14 mouse cellular contexts compared by ENCODE assay signal in the genomic region with DNA sequence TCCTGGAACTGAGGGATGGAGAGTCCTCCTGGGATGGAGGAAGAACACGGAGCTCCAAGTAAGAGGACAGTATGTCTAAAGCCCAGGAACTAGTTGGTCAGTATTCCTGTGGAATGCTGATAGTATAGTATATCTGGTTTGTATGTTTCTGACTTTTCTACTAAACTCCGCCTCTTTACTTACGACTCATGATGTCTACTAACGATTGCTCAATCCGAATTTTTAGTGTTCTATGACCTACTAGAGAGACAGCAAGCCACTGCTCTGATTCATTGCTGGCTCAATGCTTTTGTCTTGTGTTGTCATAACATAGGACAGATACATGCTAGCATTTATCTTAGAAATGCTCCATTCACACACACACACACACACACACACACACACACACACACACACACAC. TPM values are rescaled to one million over a fixed set of nuclear protein-coding genes. Genes with fewer than 3 reads are reported as not detected.
DNase-seq lines count a peak whose midpoint lies in the region; ATAC-seq and TF ChIP-seq lines count a peak whose summit lies in the region.
"Had no signal": no experiment of that assay in that cellular context is flagged by ENCODE, and none has a peak within 500 bp of the region (broad histone marks: within the 10 kb centered on the region; RNA-seq: fewer than 3 reads in every experiment).

No protein-coding gene starts in this region.

- WGBS in heart, postnatal 0 days, result 68% methylated on average over 5 of the region's 5 CpGs
- WGBS in lung, postnatal 0 days, result 51% methylated on average over 5 of the region's 5 CpGs
- WGBS in lung, adult 2 months, result 51% methylated on average over 5 of the region's 5 CpGs

- no peaks in the 10 kb centered on the region for H3K4me1 ChIP-seq in heart, postnatal 0 days (ENCODE audit: control insufficient read depth, insufficient read depth)
- peaks cover 11% of the 10 kb centered on the region; the same call in 1 of the 2 replicates for H3K4me1 ChIP-seq in lung, postnatal 0 days (ENCODE audit: insufficient read depth, low read depth, low read length)
- H3K4me1 ChIP-seq in lung, adult 2 months (ENCODE audit: control insufficient read depth, insufficient read depth, low read length), result peaks cover 2% of the 10 kb centered on the region; the same call in 1 of the 2 replicates
- peaks cover 14% of the 10 kb centered on the region for H3K4me1 ChIP-seq in embryonic fibroblast, embryonic 13.5 days (ENCODE audit: control insufficient read depth, insufficient read depth, low read length)
- H3K4me1 ChIP-seq: liver, embryonic 15.5 days had no signal

- no peak for TF ChIP-seq POLR2A in lung, adult 2 months (IDR thresholded peaks at IDR 0.05; ENCODE audit: borderline replicate concordance, extremely low read depth, low read depth, low read length)
- no peak for TF ChIP-seq POLR2A in embryonic fibroblast, embryonic 13.5 days (IDR thresholded peaks at IDR 0.05; ENCODE audit: low read depth, low read length)

- no peak for TF ChIP-seq CTCF in heart, postnatal 0 days (IDR thresholded peaks at IDR 0.05; ENCODE audit: low read depth)
- no peak for TF ChIP-seq CTCF in lung, postnatal 0 days (IDR thresholded peaks at IDR 0.05)
- TF ChIP-seq CTCF in lung, adult 2 months (IDR thresholded peaks at IDR 0.05; ENCODE audit: insufficient read depth, low read length), result no peak
- TF ChIP-seq CTCF in embryonic fibroblast, embryonic 13.5 days (IDR thresholded peaks at IDR 0.05; ENCODE audit: borderline replicate concordance, insufficient read depth, low read length), result no peak

- H3K4me2 ChIP-seq in heart, postnatal 0 days (ENCODE audit: low read depth, low read length), result no peak overlapping the region
- 0 out of 2 replicates have a peak overlapping the region, but pooled peaks have one; percentile 0 for H3K4me2 ChIP-seq in lung, postnatal 0 days (replicated peaks; ENCODE audit: low read depth, low read length)
- H3K4me2 ChIP-seq: embryonic facial prominence, embryonic 12.5 days; forebrain, embryonic 12.5 days; limb, embryonic 12.5 days; liver, embryonic 15.5 days; neural tube, embryonic 13.5 days had no signal

- no peak for TF ChIP-seq EP300 in heart, postnatal 0 days (IDR thresholded peaks at IDR 0.05; ENCODE audit: low read depth)
- TF ChIP-seq EP300 in lung, postnatal 0 days (IDR thresholded peaks at IDR 0.05), result no peak

- no peak overlapping the region for H3K9ac ChIP-seq in heart, postnatal 0 days (replicated peaks; ENCODE audit: low read depth, low read length)
- H3K9ac ChIP-seq in lung, postnatal 0 days (replicated peaks; ENCODE audit: low read depth), result no peak overlapping the region
- H3K9ac ChIP-seq: embryonic facial prominence, embryonic 12.5 days; forebrain, embryonic 12.5 days; limb, embryonic 12.5 days; liver, embryonic 15.5 days; neural tube, embryonic 13.5 days had no signal

- ATAC-seq in heart, postnatal 0 days (ENCODE audit: insufficient read depth, low read depth), result 0 out of 2 replicates have a peak, but pooled peaks have one; percentile 31
- ATAC-seq in lung, postnatal 0 days, result peak; percentile 75
- ATAC-seq: inflammation-experienced regulatory T-cells, adult 6 months; midbrain, embryonic 16.5 days had no signal

- H3K27me3 ChIP-seq in heart, postnatal 0 days (ENCODE audit: control insufficient read depth, insufficient read depth, low read length), result no peaks in the 10 kb centered on the region
- no peaks in the 10 kb centered on the region for H3K27me3 ChIP-seq in lung, postnatal 0 days (replicated peaks; ENCODE audit: insufficient read depth, low read length)
- H3K27me3 ChIP-seq: embryonic facial prominence, embryonic 12.5 days; forebrain, embryonic 12.5 days; limb, embryonic 12.5 days; liver, embryonic 15.5 days; neural tube, embryonic 13.5 days had no signal

- no peaks in the 10 kb centered on the region for H3K9me3 ChIP-seq in heart, postnatal 0 days (replicated peaks; ENCODE audit: control insufficient read depth, low read length)
- H3K9me3 ChIP-seq in lung, postnatal 0 days (ENCODE audit: low read length), result no peaks in the 10 kb centered on the region
- H3K9me3 ChIP-seq: embryonic facial prominence, embryonic 12.5 days; forebrain, embryonic 12.5 days; limb, embryonic 12.5 days; liver, embryonic 15.5 days; neural tube, embryonic 13.5 days had no signal

- H3K27ac ChIP-seq in heart, postnatal 0 days (ENCODE audit: low read depth), result peak overlapping the region; percentile 53
- H3K27ac ChIP-seq in lung, postnatal 0 days (ENCODE audit: low read length), result peak overlapping the region; percentile 67
- H3K27ac ChIP-seq in embryonic fibroblast, embryonic 13.5 days (ENCODE audit: insufficient read depth, low read length), result peak overlapping the region; percentile 80
- H3K27ac ChIP-seq: embryonic facial prominence, embryonic 12.5 days; forebrain, embryonic 12.5 days; liver, embryonic 15.5 days; neural tube, embryonic 13.5 days had no signal

- peak; percentile 25 for DNase-seq in heart, postnatal 0 days (ENCODE audit: low spot score)
- DNase-seq in heart, adult 18-20 months, result no peak
- DNase-seq in lung, postnatal 0 days (ENCODE audit: low spot score), result peak; percentile 88
- DNase-seq in lung, adult 2 months, result no peak
- no peak for DNase-seq in left cerebral cortex, postnatal 36 days (ENCODE audit: low spot score in 2 of 2)
- DNase-seq in B cell, adult 2 months, result no peak

- H3K36me3 ChIP-seq in heart, postnatal 0 days (replicated peaks; ENCODE audit: control insufficient read depth, insufficient read depth, low read length), result no peaks in the 10 kb centered on the region
- H3K36me3 ChIP-seq in lung, postnatal 0 days (ENCODE audit: insufficient read depth, low read length), result no peaks in the 10 kb centered on the region
- H3K36me3 ChIP-seq: embryonic facial prominence, embryonic 12.5 days; forebrain, embryonic 12.5 days; limb, embryonic 12.5 days; liver, embryonic 15.5 days; neural tube, embryonic 13.5 days had no signal

- H3K4me3 ChIP-seq in heart, postnatal 0 days (ENCODE audit: low read depth, low read length), result no peak overlapping the region
- H3K4me3 ChIP-seq in lung, postnatal 0 days (ENCODE audit: low read depth, low read length), result no peak overlapping the region
- no peak overlapping the region for H3K4me3 ChIP-seq in lung, adult 2 months (replicated peaks; ENCODE audit: extremely low read depth, low read depth, low read length)
- no peak overlapping the region for H3K4me3 ChIP-seq in embryonic fibroblast, embryonic 13.5 days (ENCODE audit: insufficient read depth, low read length)
- H3K4me3 ChIP-seq: embryonic facial prominence, embryonic 12.5 days; forebrain, embryonic 12.5 days; limb, embryonic 12.5 days; liver, embryonic 15.5 days; neural tube, embryonic 13.5 days had no signal

- intact Hi-C loops in left cerebral cortex, postnatal 36 days (cut with DNase I), result no loop called here

RNA-seq across cellular contexts. Expression of gene Arhgap28, which starts 24.7 kb away (rescaled TPM):
- 7.7 and 13.0 TPM in 2 replicates for total RNA-seq in heart, postnatal 0 days (2014; rRNA removed; ENCODE audit: low replicate concordance)
- polyA plus RNA-seq in heart, postnatal 0 days (2015; fragmentation: Nextera tagmentation; extraction: Ambion mirVana), result 4.1 and 4.2 TPM in 2 replicates
- 1 to 10 TPM; 1.4 to 1.8 TPM for total RNA-seq in heart, adult 18-20 months (2021)
- 12.2 and 13.3 TPM in 2 replicates for polyA plus RNA-seq in lung, postnatal 0 days (2015; fragmentation: Nextera tagmentation; extraction: Ambion mirVana)
- polyA plus RNA-seq in lung, adult 2 months (2012; rRNA removed), result 4.8 and 7.4 TPM in 2 replicates
- 21.4 and 39.2 TPM in 2 replicates for polyA plus RNA-seq in embryonic fibroblast, embryonic 13.5 days (2011; ENCODE audit: insufficient read length, low read depth, missing spikeins)
- total RNA-seq in left cerebral cortex, postnatal 36 days (2021), result under 1 TPM; 0.43 to 0.44 TPM
- polyA plus RNA-seq: inflammation-experienced regulatory T-cells, adult 6 months had no signal

Comparison
In these comparisons a context has a peak if more than half of its experiments do, and no peak if none do; other contexts are left out.
1. DNase-seq: peak in heart, postnatal 0 days (single experiment) and lung, postnatal 0 days (single experiment); none in heart, adult 18-20 months (0 of 2), lung, adult 2 months (single experiment), left cerebral cortex, postnatal 36 days (0 of 2) and B cell, adult 2 months (0 of 2).
2. Peak in every context shown above with its lines, with median percentiles within 50 percentile points of each other: H3K27ac ChIP-seq.